Mouse (Mus musculus) ES-Bruce4 (cell line): Measurements from ENCODE around the gene Shisa9.

Experiments used
- CTCF ChIP-seq: IDR thresholded peaks from one replicate; pipeline ENCODE4 v1.8.1; 2011; ENCODE audit warnings: low read depth, low read length
- EP300 ChIP-seq: IDR thresholded peaks from 2 replicates; pipeline ENCODE4 v1.6.1; 2011; ENCODE audit warnings: low read depth, low read length; ENCODE audit not compliant: insufficient read depth
- POLR2A ChIP-seq: IDR thresholded peaks from one replicate; pipeline ENCODE4 v1.8.1; 2011; ENCODE audit warnings: low read length; ENCODE audit not compliant: insufficient read depth

GRCm38 (mm10) chr16:12129782-12130181 is 145.9 kb downstream of the Shisa9 start:
- TF ChIP-seq POLR2A = no peak
- TF ChIP-seq CTCF = no peak
- TF ChIP-seq EP300 = no peak
